Mouse (Mus musculus) midbrain, embryonic 16.5 days (tissue): ENCODE data around the gene Nutf2. TPM values are rescaled to one million over a fixed set of nuclear protein-coding genes. Genes with fewer than 3 reads are reported as not detected.
A peak's percentile ranks its signal among the peaks of the same experiment; 100 is the strongest.

Experiments used
- ATAC-seq: fragments of 200-750 bp; cut with Nextera tagmentation; 2 replicates; pipeline ENCODE4 v1.8.0; 2017; ENCODE audit warnings: moderate TSS enrichment
- H3K27ac ChIP-seq: fragments of 300-500 bp; sonication (generic); 2 replicates; pipeline ENCODE4 v1.5.1; 2014; ENCODE audit warnings: mild to moderate bottlenecking, low read length, mixed read lengths
- H3K27me3 ChIP-seq: fragments of 300-500 bp; sonication (generic); 2 replicates; pipeline ENCODE4 v1.6.1; 2014; ENCODE audit warnings: low read depth, low read length, mixed read lengths; ENCODE audit not compliant: control insufficient read depth, insufficient read depth
- H3K36me3 ChIP-seq: fragments of 300-500 bp; sonication (generic); 2 replicates; pipeline ENCODE4 v1.6.1; 2014; ENCODE audit warnings: mild to moderate bottlenecking, low read length, moderate library complexity, mixed read lengths; ENCODE audit not compliant: control insufficient read depth, insufficient read depth
- H3K4me1 ChIP-seq: fragments of 300-500 bp; sonication (generic); 2 replicates; pipeline ENCODE4 v1.6.1; 2014; ENCODE audit warnings: mild to moderate bottlenecking, low read length, mixed read lengths; ENCODE audit not compliant: control insufficient read depth, insufficient read depth
- H3K4me2 ChIP-seq: fragments of 300-500 bp; sonication (generic); 2 replicates; pipeline ENCODE4 v1.6.1; 2014; ENCODE audit warnings: mild to moderate bottlenecking, low read length, mixed read lengths
- H3K4me3 ChIP-seq: fragments of 300-500 bp; sonication (generic); 2 replicates; pipeline ENCODE4 v1.5.1; 2014; ENCODE audit warnings: low read depth, mild to moderate bottlenecking, low read length, moderate library complexity, mixed read lengths
- H3K9ac ChIP-seq: fragments of 300-500 bp; sonication (generic); 2 replicates; pipeline ENCODE4 v1.6.1; 2014; ENCODE audit warnings: low read depth, low read length, mixed read lengths
- H3K9me3 ChIP-seq: fragments of 300-500 bp; sonication (generic); replicated peaks from 2 replicates; pipeline ENCODE4 v1.6.1; 2014; ENCODE audit warnings: mild to moderate bottlenecking, low read length, mixed read lengths; ENCODE audit not compliant: control insufficient read depth, poor library complexity, severe bottlenecking
- WGBS: fragments of 180-500 bp; shearing (Covaris S2); extraction: QIAGEN DNeasy Blood & Tissue Kit; methylation state at CpG from one replicate; pipeline ENCODE4 v1.1.7; 2014; 5-methylcytosine and 5-hydroxymethylcytosine counted together
- polyA plus RNA-seq: library from polyadenylated mRNA; unstranded; fragments of >200 nt; fragmentation: Nextera tagmentation; extraction: Ambion mirVana; gene quantifications from 2 replicates; pipeline ENCODE4 v1.2.1, GENCODE M21; 2015

Gene Nutf2
- polyA plus RNA-seq, 1 experiment from 2014 or later: 153 TPM

DNA sequence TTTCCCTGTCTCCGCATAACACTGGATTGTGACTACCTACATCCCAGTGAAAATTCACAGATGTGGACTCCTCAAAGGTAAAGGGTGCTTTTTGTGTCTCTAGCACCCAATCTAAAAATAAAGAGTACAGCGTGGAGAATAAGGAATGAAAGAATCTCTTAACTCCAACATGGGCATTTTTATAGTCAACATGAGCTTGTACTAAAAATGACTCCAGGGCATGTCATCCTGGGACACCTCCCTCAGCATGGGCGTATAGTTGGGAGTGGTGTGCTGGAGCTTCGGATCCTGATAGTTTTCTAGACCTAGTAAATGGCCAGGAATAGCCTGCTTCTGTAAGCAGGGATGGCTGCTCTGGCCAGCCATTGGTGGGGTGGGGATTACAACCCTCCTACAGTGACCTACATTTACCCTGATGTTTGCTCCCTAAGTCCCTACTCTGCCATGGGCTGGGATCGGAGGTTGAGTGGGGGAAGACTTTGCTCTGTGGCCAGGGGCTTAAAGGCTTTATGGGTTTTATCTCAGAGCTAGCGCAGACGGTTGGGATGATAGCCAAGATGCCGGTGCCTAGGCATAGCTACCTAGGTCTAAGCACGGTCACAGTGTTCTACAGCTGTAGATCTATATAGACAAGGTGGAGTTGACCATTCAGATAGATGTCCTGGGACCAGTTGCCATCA lies 37.6 kb downstream of the Nutf2 start:
- Histone ChIP-seq H3K4me3 (no peak overlapping the region), H3K27me3 (no peaks in the 10 kb centered on the region), H3K27ac (no peak overlapping the region), H3K4me2 (no peak overlapping the region), H3K4me1 (peaks cover 15% of the 10 kb centered on the region), H3K9ac (no peak overlapping the region), H3K36me3 (peaks cover under 1% of the 10 kb centered on the region; the same call in 1 of the 2 replicates), H3K9me3 (no peaks in the 10 kb centered on the region)
- ATAC-seq: no peak
- 80% methylated on average over 9 of the region's 9 CpGs for WGBS

DNA sequence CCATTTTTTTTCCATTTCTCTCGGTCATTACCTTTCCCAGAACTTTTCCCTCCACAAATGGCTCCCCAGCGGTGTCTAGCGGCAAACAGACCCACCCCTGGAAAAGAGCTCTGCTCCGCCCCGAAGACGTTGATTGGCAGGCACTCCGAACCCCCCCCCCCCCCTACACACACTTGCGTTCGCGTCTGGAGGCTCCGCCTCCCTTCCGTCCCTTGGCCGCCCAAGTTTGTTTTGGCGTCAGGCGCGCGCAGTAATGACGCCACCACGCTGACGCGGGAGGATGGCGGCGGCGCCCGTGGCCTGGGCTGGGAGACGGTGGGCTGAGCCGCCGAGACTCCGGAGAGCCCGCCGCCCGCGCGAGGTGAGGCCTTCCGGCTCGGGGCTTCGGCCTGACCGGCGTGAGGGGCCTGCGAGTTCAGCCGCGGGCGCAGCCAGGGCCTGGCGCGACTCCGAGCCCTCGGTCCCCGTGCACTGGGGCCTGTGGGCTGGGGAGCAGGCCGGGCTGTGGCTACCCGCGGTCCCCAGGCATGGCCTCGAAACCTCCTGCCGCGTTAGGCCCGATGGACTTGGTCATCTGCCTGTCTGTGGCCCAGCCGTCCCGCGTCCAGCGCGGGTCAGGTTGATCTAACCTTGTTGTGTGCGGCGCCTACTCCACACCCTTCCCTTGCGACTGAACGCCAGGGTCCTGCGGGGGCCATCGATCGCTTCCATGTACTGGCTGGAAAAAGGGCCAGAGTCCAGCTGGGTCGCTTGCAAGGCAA lies 40.0 kb downstream of the Nutf2 start, which contains the start of gene Pskh1:
Gene Pskh1, plus strand, starts transcription at position 262 of the 761 bp plus-strand sequence.
- Histone ChIP-seq H3K4me1 (peaks cover 10% of the 10 kb centered on the region), H3K27me3 (no peaks in the 10 kb centered on the region), H3K9me3 (no peaks in the 10 kb centered on the region), H3K9ac (peak within 1 kb of the TSS; percentile 94), H3K4me2 (peak within 1 kb of the TSS; percentile 86), H3K27ac (peak within 1 kb of the TSS; percentile 86), H3K4me3 (peak within 1 kb of the TSS; percentile 80), H3K36me3 (no peaks in the 10 kb centered on the region)
- WGBS: under 1% methylated on average over 66 of the region's 68 CpGs
- ATAC-seq: peak; percentile 91

DNA sequence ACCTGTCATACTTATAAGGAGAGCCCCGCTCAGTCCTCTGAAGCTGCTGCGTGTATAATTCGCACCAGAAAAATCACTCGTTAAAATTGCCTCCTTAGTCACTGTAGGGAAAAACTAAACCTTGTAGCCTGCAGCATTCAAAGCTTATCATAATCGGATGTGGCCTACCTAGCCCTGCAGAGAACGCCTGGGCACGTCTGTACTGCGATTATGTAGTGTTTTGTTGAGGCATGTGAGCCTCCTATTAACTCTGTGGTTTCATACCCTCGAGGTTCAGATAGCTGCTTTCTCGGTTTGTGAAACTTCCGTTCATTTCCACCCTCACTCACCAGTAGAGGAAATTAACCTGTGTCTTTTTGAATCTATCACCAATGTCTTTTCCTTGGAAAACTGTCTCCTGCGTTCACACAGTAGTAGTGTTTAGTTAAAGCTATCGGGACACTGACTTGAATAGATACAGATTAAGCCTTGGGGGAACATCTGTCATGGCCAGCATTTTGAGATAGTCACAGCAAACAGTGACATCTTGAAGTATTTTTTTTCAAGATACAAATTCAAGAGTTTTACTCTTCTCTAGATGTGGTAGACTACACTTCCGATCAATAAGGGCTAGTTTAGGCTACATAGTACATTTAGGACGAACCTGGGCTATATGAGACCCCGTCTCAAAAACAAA lies 40.7 kb downstream of the Nutf2 start:
- H3K27ac ChIP-seq: peak overlapping the region; percentile 86
- peaks cover 10% of the 10 kb centered on the region for H3K4me1 ChIP-seq
- H3K4me3 ChIP-seq: peak overlapping the region; percentile 80
- H3K9ac ChIP-seq: peak overlapping the region; percentile 94
- ATAC-seq: peak; percentile 19
- 37% methylated on average over 16 of the region's 16 CpGs for WGBS
- no peaks in the 10 kb centered on the region for H3K27me3 ChIP-seq
- no peaks in the 10 kb centered on the region for H3K9me3 ChIP-seq
- H3K4me2 ChIP-seq: peak overlapping the region; percentile 86
- no peaks in the 10 kb centered on the region for H3K36me3 ChIP-seq

DNA sequence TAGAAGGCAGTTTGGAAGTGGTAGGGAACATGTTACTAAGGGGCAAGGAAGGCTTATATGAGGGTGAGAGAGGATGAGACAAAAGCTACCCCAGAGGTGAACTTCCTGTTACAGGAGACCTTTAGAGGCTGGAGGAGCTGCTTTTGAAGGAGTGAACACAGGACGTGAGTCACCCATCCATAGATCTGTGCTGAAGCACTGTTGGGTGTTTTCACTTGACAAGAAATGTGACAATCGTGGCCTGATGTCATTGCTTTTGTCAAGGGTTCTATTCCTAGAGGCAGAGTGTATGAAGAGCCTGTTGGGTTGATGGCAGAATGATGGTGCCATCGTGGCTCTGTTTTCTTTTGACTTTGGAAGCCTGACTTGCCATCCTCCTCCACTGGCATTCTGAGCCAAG lies 59.0 kb downstream of the Nutf2 start:
- H3K4me3 ChIP-seq: no peak overlapping the region
- no peaks in the 10 kb centered on the region for H3K9me3 ChIP-seq
- H3K36me3 ChIP-seq: no peaks in the 10 kb centered on the region; the same call in 1 of the 2 replicates
- no peaks in the 10 kb centered on the region for H3K27me3 ChIP-seq
- ATAC-seq: no peak
- H3K9ac ChIP-seq: no peak overlapping the region
- 95% methylated on average over 3 of the region's 3 CpGs for WGBS
- H3K4me2 ChIP-seq: no peak overlapping the region
- no peak overlapping the region for H3K27ac ChIP-seq
- no peaks in the 10 kb centered on the region for H3K4me1 ChIP-seq

DNA sequence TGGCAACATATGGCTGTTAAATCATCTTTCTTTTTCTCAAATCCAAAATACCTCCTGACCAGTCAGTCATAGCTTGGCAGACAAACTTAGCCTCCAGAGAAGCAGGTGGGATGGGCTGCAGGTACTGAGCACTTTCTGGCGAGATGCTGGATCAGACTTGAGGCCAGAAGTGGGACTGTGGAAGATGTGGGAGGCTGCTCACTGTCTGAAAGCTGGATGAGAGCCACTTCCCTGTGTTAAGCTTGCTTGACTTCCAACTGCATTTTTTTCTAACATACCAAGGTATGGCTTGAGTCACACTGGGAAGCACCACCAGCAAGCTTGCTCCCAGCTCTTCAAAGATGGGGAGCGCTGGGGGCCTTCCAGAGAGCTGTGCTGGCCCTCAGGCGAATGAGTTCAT lies 64.7 kb downstream of the Nutf2 start:
- no peaks in the 10 kb centered on the region for H3K4me1 ChIP-seq
- no peak overlapping the region for H3K27ac ChIP-seq
- no peaks in the 10 kb centered on the region for H3K27me3 ChIP-seq
- no peak for ATAC-seq
- no peak overlapping the region for H3K4me3 ChIP-seq
- no peak overlapping the region for H3K4me2 ChIP-seq
- no peak overlapping the region for H3K9ac ChIP-seq
- WGBS: 69% methylated on average over 3 of the region's 3 CpGs
- no peaks in the 10 kb centered on the region for H3K9me3 ChIP-seq
- H3K36me3 ChIP-seq: no peaks in the 10 kb centered on the region; the same call in 1 of the 2 replicates

Other genes with a start within 250 kb of the Nutf2 start
- gene Ctcf, start 224.0 kb upstream of the Nutf2 start, polyA plus RNA-seq: 93.8 and 100 TPM in 2 replicates
- gene Agrp, start 223.2 kb upstream of the Nutf2 start, polyA plus RNA-seq: 1.4 TPM in 2 replicates
- gene Carmil2, start 174.3 kb upstream of the Nutf2 start, polyA plus RNA-seq: 22.9 and 23.0 TPM in 2 replicates
- gene Acd, start 159.5 kb upstream of the Nutf2 start, polyA plus RNA-seq: 95.6 and 97.6 TPM in 2 replicates
- gene Pard6a, start 159.4 kb upstream of the Nutf2 start, polyA plus RNA-seq: 50.2 and 57.9 TPM in 2 replicates
- 0.28 and 0.45 TPM in 2 replicates for gene 4933405L10Rik, start 152.9 kb upstream of the Nutf2 start, polyA plus RNA-seq
- gene Enkd1, start 152.4 kb upstream of the Nutf2 start, polyA plus RNA-seq: 14.9 and 16.5 TPM in 2 replicates
- gene Gfod2, start 101.9 kb upstream of the Nutf2 start, polyA plus RNA-seq: 94.0 and 95.6 TPM in 2 replicates
- gene Ranbp10, start 33.2 kb upstream of the Nutf2 start, polyA plus RNA-seq: 9.6 and 12.6 TPM in 2 replicates
- gene Tsnaxip1, start 32.8 kb upstream of the Nutf2 start, polyA plus RNA-seq: 0.77 and 0.93 TPM in 2 replicates
- 45.9 and 59.5 TPM in 2 replicates for gene Cenpt, start 7.3 kb upstream of the Nutf2 start, polyA plus RNA-seq
- gene Thap11, start 5.4 kb upstream of the Nutf2 start, polyA plus RNA-seq: 50.6 and 53.4 TPM in 2 replicates
- 55.5 and 56.9 TPM in 2 replicates for gene Edc4, start 20.3 kb downstream of the Nutf2 start, polyA plus RNA-seq
- 0.53 TPM in 1 of 2 replicates, not detected in the other for gene Nrn1l, start 33.0 kb downstream of the Nutf2 start, polyA plus RNA-seq
- 10.6 and 10.8 TPM in 2 replicates for gene Pskh1, start 39.9 kb downstream of the Nutf2 start, polyA plus RNA-seq
- gene Ctrl, start 73.3 kb downstream of the Nutf2 start, polyA plus RNA-seq: 4.5 and 4.9 TPM in 2 replicates
- 59.6 and 71.2 TPM in 2 replicates for gene Psmb10, start 77.9 kb downstream of the Nutf2 start, polyA plus RNA-seq
- 1.3 and 3.0 TPM in 2 replicates for gene Lcat, start 82.8 kb downstream of the Nutf2 start, polyA plus RNA-seq
- gene Slc12a4, start 105.5 kb downstream of the Nutf2 start, polyA plus RNA-seq: 7.6 and 10.6 TPM in 2 replicates
- not detected in 2 replicates for gene Dpep3, start 118.8 kb downstream of the Nutf2 start, polyA plus RNA-seq
- 29.4 and 29.8 TPM in 2 replicates for gene Dus2, start 130.8 kb downstream of the Nutf2 start, polyA plus RNA-seq
- gene Dpep2nb, start 145.4 kb downstream of the Nutf2 start, polyA plus RNA-seq: 0.25 TPM in 1 of 2 replicates, not detected in the other
- gene Ddx28, start 151.3 kb downstream of the Nutf2 start, polyA plus RNA-seq: 20.3 and 21.5 TPM in 2 replicates
- gene Nfatc3, start 198.3 kb downstream of the Nutf2 start, polyA plus RNA-seq: 2.1 and 3.2 TPM in 2 replicates